Mouse (Mus musculus) hindbrain, embryonic 13.5 days (tissue): ENCODE measurements at regions not wholly inside any gene's neighbourhood (a gene's known extent, or its start where the extent isn't known, plus 50 kb on each side); places are given as distances from the start of the nearest gene placed in this dataset.
"Not testable (repeated sequence)": the region's sequence is repeated elsewhere in the genome, so short reads cannot be mapped to it uniquely, and the experiment has no call there.

ENCODE experiments used
- ATAC-seq: fragments of 200-750 bp; cut with Nextera tagmentation; 2 replicates; pipeline ENCODE4 v1.8.0; 2017; ENCODE audit warnings: moderate TSS enrichment; ENCODE audit not compliant: low FRiP score
- H3K27ac ChIP-seq: fragments of 300-500 bp; sonication (generic); 2 replicates; pipeline ENCODE4 v1.5.1; 2015; ENCODE audit warnings: inconsistent platforms, mild to moderate bottlenecking, moderate library complexity
- H3K27me3 ChIP-seq: fragments of 300-500 bp; sonication (generic); 2 replicates; pipeline ENCODE4 v1.6.1; 2015; ENCODE audit warnings: mild to moderate bottlenecking, inconsistent platforms
- H3K36me3 ChIP-seq: fragments of 300-500 bp; sonication (generic); 2 replicates; pipeline ENCODE4 v1.6.1; 2015; ENCODE audit warnings: mild to moderate bottlenecking, inconsistent platforms
- H3K4me1 ChIP-seq: fragments of 300-500 bp; sonication (generic); replicated peaks from 2 replicates; pipeline ENCODE4 v1.6.1; 2015; ENCODE audit warnings: inconsistent platforms
- H3K4me2 ChIP-seq: fragments of 300-500 bp; sonication (generic); 2 replicates; pipeline ENCODE4 v1.6.1; 2015; ENCODE audit warnings: inconsistent platforms, mild to moderate bottlenecking, moderate library complexity
- H3K4me3 ChIP-seq: fragments of 300-500 bp; sonication (generic); 2 replicates; pipeline ENCODE4 v1.5.1; 2015; ENCODE audit warnings: mild to moderate bottlenecking, inconsistent platforms
- H3K9ac ChIP-seq: fragments of 300-500 bp; sonication (generic); 2 replicates; pipeline ENCODE4 v1.6.1; 2015; ENCODE audit warnings: mild to moderate bottlenecking, inconsistent platforms
- H3K9me3 ChIP-seq: fragments of 300-500 bp; sonication (generic); 2 replicates; pipeline ENCODE4 v1.6.1; 2016; ENCODE audit warnings: inconsistent platforms
- WGBS: fragments of 180-500 bp; shearing (Covaris S2); methylation state at CpG from one replicate; pipeline ENCODE4 v1.1.7; 2015; 5-methylcytosine and 5-hydroxymethylcytosine counted together

DNA sequence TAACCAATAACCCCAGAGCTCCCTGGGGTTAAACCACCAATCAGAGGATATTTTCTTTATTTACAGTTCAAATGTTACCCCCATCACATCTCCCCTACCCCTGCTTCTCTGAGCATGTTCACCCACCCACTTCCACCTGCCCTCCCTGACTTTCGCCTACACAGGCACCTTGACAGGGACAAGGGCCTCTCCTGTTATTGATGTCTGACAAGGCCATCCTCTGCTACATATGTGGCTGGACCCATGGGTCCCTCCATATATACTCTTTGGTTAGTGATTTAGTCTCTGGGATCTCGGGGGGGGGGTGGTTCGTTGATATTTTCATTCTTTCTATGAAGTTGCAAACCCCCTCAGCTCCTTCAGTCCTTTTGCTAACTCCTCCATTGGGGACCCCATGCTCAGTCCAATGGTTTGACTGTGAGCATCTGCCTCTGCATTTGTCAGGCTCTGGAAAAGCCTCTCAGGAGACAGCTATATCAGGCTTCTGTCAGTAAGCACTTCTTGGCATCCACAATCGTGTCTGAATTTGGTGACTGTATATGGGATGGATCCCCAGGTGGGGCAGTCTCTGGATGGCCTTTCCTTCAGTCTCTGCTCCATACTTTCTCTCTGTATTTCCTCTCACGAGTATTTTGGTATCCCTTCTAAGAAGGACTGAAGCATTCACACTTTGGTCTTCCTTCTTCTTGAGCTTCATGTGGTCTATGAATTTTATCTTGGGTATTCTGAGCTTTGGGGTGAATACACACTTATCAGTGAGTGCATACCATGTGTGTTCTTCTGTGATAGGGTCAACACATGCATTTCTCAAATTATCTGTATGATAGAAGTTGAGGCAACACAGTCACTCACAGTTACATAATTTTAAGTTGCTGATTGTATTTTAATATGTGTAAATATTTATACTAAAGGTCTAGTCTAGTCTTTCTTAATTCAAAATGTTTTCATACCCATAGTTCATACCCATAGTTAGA lies 220.8 kb upstream of the Tusc1 start:
- Histone ChIP-seq H3K4me3 (no peak overlapping the region), H3K9me3 (no peaks in the 10 kb centered on the region), H3K9ac (no peak overlapping the region), H3K36me3 (no peaks in the 10 kb centered on the region), H3K4me2 (no peak overlapping the region), H3K27ac (no peak overlapping the region), H3K4me1 (no peaks in the 10 kb centered on the region), H3K27me3 (no peaks in the 10 kb centered on the region)
- WGBS, result 85% methylated on average over 5 of the region's 5 CpGs
- ATAC-seq, result no peak

GRCm38 (mm10) chr4:93555181-93555580 lies 219.9 kb upstream of the Tusc1 start:
- not testable (repeated sequence) for H3K27me3 ChIP-seq, H3K4me2 ChIP-seq, H3K9ac ChIP-seq, ATAC-seq, H3K36me3 ChIP-seq, H3K9me3 ChIP-seq, H3K27ac ChIP-seq, H3K4me1 ChIP-seq, H3K4me3 ChIP-seq
- 91% methylated on average over 2 of the region's 2 CpGs for WGBS

GRCm38 (mm10) chr4:93552489-93553160 lies 217.3 kb upstream of the Tusc1 start:
- H3K4me2 ChIP-seq, result no peak overlapping the region
- H3K36me3 ChIP-seq, result no peaks in the 10 kb centered on the region
- no peaks in the 10 kb centered on the region for H3K9me3 ChIP-seq
- H3K27me3 ChIP-seq, result no peaks in the 10 kb centered on the region
- no peak overlapping the region for H3K4me3 ChIP-seq
- 87% methylated on average over 4 of the region's 4 CpGs for WGBS
- H3K9ac ChIP-seq, result no peak overlapping the region
- H3K4me1 ChIP-seq, result no peaks in the 10 kb centered on the region
- ATAC-seq, result no peak
- H3K27ac ChIP-seq, result no peak overlapping the region

DNA sequence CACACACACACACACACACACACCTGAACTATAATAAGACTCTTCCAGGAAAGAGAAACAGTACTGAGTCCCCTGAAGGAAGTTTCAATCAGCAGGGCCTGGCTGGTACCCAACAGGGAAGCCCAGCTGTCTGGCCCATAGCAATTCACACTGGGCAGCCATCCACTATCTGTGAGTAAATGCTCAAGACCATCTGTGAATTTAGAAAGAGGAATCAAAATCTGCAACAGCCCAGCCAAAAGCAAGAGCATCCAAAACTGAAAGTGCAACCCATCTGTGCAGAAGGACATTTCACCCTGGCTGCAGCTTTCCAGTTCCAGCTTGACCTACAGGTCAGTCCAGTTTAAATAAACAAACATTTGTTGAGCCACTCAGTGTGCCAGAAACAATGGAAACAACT lies 215.8 kb upstream of the Tusc1 start:
- Histone ChIP-seq H3K9me3 (no peaks in the 10 kb centered on the region), H3K4me3 (no peak overlapping the region), H3K27me3 (no peaks in the 10 kb centered on the region), H3K4me2 (no peak overlapping the region), H3K4me1 (no peaks in the 10 kb centered on the region), H3K27ac (no peak overlapping the region), H3K9ac (no peak overlapping the region), H3K36me3 (no peaks in the 10 kb centered on the region)
- ATAC-seq, result no peak

- ATAC-seq, result no peak
- WGBS, result 59% methylated on average over 4 of the region's 4 CpGs
Measured at GRCm38 (mm10) chr4:93540588-93540987, 205.3 kb upstream of the Tusc1 start.

GRCm38 (mm10) chr4:93527382-93527781 lies 192.1 kb upstream of the Tusc1 start:
- H3K4me3 ChIP-seq, result no peak overlapping the region
- H3K9me3 ChIP-seq, result no peaks in the 10 kb centered on the region

More at GRCm38 (mm10) chr4:93540588-93540987, 205.3 kb upstream of the Tusc1 start:
- Histone ChIP-seq H3K27me3 (no peaks in the 10 kb centered on the region), H3K9me3 (no peaks in the 10 kb centered on the region), H3K4me1 (no peaks in the 10 kb centered on the region), H3K9ac (no peak overlapping the region), H3K4me2 (no peak overlapping the region), H3K27ac (no peak overlapping the region), H3K36me3 (no peaks in the 10 kb centered on the region), H3K4me3 (no peak overlapping the region)

DNA sequence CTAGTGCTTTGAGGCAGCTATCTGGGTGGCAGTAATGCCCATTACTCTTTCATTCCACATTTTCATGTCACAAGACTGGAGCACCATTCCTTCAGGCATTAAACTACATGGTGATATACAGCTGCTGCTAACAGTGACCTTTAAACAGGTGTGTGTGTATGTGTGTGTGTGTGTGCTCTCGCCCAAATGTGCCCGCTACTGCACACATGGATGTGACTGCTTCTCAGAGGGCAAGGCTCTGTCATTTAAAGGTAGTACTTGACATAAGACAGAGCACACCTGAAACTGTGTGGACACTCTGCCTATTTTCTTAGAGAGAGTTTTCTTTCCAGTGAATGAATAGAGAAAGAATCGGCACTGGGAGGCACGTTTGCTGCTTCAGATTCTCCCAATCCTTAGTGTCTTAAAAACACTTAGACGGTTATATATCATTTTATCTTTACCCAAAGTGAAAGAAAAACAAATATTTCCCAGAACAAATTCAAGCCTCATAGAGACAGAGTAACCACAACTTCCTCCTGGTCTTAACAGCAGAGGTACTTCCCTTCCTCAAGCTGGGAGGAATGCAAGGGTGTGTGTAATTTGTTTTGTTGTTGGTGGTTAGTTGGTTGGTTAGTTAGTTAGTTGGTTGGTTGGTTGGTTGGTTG lies 185.3 kb upstream of the Tusc1 start:
- 90% methylated on average over 5 of the region's 5 CpGs for WGBS
- no peak overlapping the region for H3K9ac ChIP-seq
- H3K4me3 ChIP-seq, result no peak overlapping the region
- H3K4me1 ChIP-seq, result no peaks in the 10 kb centered on the region
- no peaks in the 10 kb centered on the region for H3K36me3 ChIP-seq
- no peak overlapping the region for H3K27ac ChIP-seq
- no peak overlapping the region for H3K4me2 ChIP-seq
- no peak for ATAC-seq
- no peaks in the 10 kb centered on the region for H3K27me3 ChIP-seq
- H3K9me3 ChIP-seq, result no peaks in the 10 kb centered on the region

More at GRCm38 (mm10) chr4:93527382-93527781, 192.1 kb upstream of the Tusc1 start:
- 87% methylated on average over 2 of the region's 2 CpGs for WGBS
- no peaks in the 10 kb centered on the region for H3K27me3 ChIP-seq
- no peak overlapping the region for H3K9ac ChIP-seq
- H3K36me3 ChIP-seq, result no peaks in the 10 kb centered on the region
- H3K4me2 ChIP-seq, result no peak overlapping the region
- H3K27ac ChIP-seq, result no peak overlapping the region
- no peaks in the 10 kb centered on the region for H3K4me1 ChIP-seq
- ATAC-seq, result no peak

DNA sequence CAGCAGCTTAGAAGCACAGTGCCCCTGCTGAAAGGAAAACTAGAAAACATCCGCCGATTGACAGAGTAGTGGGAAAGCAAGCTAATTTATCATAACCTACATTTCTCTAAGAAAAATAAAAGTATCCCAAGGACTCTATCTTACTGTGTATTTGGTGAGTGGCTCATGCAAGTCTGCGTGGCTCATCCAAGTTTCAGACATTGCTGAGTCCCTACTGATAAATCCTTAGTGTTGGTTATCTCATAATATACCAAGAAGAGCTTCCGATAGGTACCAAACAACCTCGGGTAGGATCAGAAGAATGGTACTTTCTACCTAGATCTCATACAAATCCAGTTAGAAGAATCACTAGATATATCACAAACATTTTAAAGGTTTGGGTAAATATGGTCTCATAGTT lies 183.6 kb upstream of the Tusc1 start:
- Histone ChIP-seq H3K9me3 (no peaks in the 10 kb centered on the region), H3K27ac (no peak overlapping the region), H3K27me3 (no peaks in the 10 kb centered on the region), H3K4me1 (no peaks in the 10 kb centered on the region), H3K4me3 (no peak overlapping the region), H3K4me2 (no peak overlapping the region), H3K9ac (no peak overlapping the region), H3K36me3 (no peaks in the 10 kb centered on the region)
- ATAC-seq, result no peak
- 93% methylated on average over 5 of the region's 5 CpGs for WGBS

DNA sequence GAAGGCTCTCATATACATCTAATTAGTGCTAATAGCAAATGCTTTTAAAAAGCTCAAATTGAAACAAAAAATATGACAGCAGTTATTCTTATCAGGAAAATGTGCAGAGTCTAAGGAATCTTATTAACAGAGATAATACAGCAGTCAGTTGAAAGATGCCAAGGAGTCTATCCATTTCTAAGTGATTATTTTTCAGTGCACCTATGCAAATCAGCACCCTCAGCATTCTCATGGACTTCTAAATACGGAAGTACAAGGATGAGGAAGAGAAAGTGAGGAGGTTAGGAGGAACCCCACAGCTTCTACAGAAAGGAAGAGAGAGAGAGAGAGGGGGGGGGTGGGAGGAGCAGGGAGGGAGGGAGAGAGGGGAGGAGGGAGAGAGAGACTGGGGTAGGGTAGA lies 175.5 kb upstream of the Tusc1 start:
- 24% methylated on average over 1 of the region's 1 CpGs for WGBS
- Histone ChIP-seq H3K27me3 (no peaks in the 10 kb centered on the region), H3K9ac (no peak overlapping the region), H3K36me3 (no peaks in the 10 kb centered on the region), H3K4me3 (no peak overlapping the region), H3K27ac (no peak overlapping the region), H3K4me1 (no peaks in the 10 kb centered on the region), H3K9me3 (no peaks in the 10 kb centered on the region), H3K4me2 (no peak overlapping the region)
- ATAC-seq, result no peak

- H3K27me3 ChIP-seq, result no peaks in the 10 kb centered on the region
- no peaks in the 10 kb centered on the region for H3K9me3 ChIP-seq
- 77% methylated on average over 2 of the region's 2 CpGs for WGBS
- H3K4me3 ChIP-seq, result no peak overlapping the region
- no peak overlapping the region for H3K4me2 ChIP-seq
- no peak overlapping the region for H3K9ac ChIP-seq
- no peak overlapping the region for H3K27ac ChIP-seq
- ATAC-seq, result no peak
- no peaks in the 10 kb centered on the region for H3K4me1 ChIP-seq
- H3K36me3 ChIP-seq, result no peaks in the 10 kb centered on the region
Measured at GRCm38 (mm10) chr4:93496871-93497270, 161.6 kb upstream of the Tusc1 start.

- H3K4me2 ChIP-seq, result no peak overlapping the region
- H3K4me1 ChIP-seq, result no peaks in the 10 kb centered on the region
- H3K27me3 ChIP-seq, result no peaks in the 10 kb centered on the region
- H3K36me3 ChIP-seq, result no peaks in the 10 kb centered on the region
- no peak overlapping the region for H3K4me3 ChIP-seq
- no peak overlapping the region for H3K27ac ChIP-seq
- WGBS, result 86% methylated on average over 4 of the region's 4 CpGs
- ATAC-seq, result no peak
- no peaks in the 10 kb centered on the region for H3K9me3 ChIP-seq
- no peak overlapping the region for H3K9ac ChIP-seq
Measured at GRCm38 (mm10) chr4:93494319-93494718, 159.0 kb upstream of the Tusc1 start.

GRCm38 (mm10) chr4:93493905-93494304 lies 158.6 kb upstream of the Tusc1 start:
- no peaks in the 10 kb centered on the region for H3K36me3 ChIP-seq
- H3K4me3 ChIP-seq, result no peak overlapping the region

More at GRCm38 (mm10) chr4:93493905-93494304, 158.6 kb upstream of the Tusc1 start:
- Histone ChIP-seq H3K9me3 (no peaks in the 10 kb centered on the region), H3K9ac (no peak overlapping the region), H3K4me1 (no peaks in the 10 kb centered on the region), H3K27me3 (no peaks in the 10 kb centered on the region), H3K27ac (no peak overlapping the region), H3K4me2 (no peak overlapping the region)
- ATAC-seq, result no peak
- 85% methylated on average over 2 of the region's 2 CpGs for WGBS
